Mouse (Mus musculus) layer of hippocampus, postnatal 36 days (tissue): ENCODE measurements at regions not wholly inside any gene's neighbourhood (a gene's known extent, or its start where the extent isn't known, plus 50 kb on each side); places are given as distances from the start of the nearest gene placed in this dataset.
A peak's percentile ranks its signal among the peaks of the same experiment; 100 is the strongest.

Experiments
- DNase-seq, 2 experiments: peaks; one replicate each; pipeline ENCODE4 v3.0.0; 2022

DNA sequence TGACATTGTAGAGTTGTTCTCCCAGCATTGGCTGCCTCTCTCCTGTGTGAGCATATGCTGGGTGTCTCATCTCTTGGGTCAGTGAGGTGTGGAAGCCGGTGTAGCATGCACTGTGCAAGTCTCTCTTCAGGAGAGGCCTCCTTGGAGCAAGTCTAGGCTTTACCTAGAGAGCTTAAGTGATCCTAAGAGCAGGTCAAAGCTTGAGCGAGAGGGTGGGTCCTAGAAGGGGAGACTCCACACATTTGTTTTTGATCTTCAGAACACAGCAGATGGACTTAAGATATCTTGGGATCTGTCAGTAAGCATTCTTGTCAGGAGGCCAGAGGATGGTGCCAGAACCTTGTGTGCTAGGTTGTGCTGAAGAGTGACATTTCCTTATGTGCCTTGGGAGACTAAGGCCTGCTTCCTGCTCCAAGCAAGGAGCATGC is 136.4 kb downstream of the Tmx1 start:
- DNase-seq: peak in 1 of 2 experiments; percentile 17

DNA sequence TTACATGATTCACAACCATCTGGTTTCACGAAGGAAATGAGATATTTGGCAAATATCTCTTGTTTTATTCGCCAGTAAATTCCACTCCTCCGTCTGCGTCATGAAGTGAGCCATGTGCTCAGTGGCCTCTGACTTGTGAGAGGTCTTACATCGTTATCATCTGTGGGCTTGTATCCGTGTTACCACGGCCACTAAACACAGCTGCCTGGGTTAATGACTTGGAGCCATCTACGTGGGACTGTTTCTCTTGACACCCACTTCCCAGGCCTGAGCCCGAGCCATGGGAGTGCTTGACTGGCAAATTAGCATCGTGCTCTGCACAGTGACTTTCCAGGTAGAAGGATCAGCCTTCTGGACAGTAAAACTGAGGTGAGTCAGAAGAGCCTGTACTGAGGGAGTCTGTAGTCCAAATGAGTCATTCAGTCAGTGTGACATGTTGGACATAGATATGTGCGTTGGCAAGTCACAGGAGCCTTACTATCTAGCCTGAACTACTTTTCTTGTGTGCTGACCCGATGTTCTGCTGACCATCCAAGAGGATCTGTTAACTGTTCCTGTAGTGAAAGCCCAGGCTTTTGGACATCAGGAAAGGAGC is 137.7 kb downstream of the Tmx1 start:
- peak in 1 of 2 experiments; percentile 7 for DNase-seq

DNA sequence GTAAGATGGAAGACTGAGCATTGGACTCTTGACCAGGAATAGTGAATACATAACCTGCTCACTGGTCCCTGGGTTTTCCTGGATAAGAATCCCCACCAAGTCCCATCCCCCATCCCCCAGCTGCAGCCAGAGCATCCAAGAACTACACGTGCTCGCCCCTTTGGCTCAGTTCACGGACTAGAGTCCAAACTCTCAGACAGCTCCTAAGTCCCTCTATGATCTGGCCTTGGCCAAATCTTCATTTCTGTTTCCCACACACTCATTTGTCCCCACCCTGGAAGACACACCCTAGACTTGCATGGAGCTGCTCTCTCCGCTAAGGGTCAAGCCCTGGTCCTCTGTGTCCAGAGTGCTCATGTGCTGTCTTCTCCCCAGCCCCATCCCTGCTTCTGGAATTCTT is 139.9 kb downstream of the Tmx1 start:
- no peak for DNase-seq

DNA sequence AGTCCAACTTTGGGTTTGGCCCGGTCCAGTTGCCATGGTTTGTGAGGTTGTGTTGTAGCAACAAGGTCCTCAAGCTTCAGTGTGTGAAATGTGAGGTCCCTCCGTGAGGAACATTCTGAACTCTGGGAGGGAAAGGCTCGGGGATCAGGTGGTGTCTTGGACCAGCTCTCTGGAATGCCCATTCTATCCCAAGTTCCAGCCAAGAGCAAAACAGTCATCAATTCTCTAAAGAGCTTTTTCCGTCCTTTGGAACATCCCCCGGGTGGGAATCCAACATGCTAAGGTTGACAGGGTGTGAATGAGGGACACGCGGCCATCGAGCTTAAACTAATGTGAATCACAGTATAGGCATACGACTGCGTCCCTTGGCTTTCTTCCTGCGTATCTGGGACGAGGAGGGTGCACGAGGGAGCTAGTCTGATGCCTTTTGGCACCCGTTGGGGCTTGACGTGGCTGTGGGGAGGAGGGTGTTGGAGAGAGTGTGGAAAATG is 145.4 kb downstream of the Tmx1 start:
- no peak for DNase-seq

DNA sequence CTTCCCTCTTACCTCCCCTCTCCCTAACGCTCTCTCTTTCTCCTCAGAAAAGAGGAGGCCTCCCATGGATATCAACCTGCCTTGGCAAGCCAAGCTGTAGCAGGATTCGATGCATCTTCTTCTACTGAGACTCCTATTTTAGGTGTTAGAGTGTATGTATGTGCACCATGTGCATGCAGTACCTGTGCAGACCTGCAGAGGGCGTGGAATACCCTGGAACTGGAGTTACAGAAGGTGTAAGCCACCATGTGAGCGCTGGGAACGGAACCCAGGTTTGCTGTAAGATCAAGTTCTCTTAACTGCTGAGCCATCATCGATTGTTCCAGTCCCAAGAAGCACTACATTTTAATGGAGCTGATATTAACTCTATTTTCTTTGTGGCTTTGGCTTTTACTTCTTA is 146.8 kb downstream of the Tmx1 start:
- DNase-seq: no peak

DNA sequence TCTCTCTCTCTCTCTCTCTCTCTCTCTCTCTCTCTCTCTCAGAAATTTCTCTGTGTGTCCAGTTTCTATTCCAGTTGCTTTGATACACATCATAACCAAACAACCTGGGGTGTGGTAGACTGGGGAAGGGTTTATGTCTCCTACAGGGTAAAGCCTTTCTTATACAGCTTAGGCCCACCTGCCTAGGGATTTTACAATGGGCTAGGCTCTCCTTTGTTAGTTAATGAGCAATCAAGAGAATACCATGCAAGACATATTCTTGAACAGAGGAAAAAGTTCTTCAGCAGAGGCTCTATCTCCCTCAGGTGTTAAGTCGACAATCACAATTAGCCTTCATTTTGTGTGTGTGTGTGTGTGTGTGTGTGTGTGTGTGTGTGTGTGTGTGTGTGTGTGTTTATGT is 151.0 kb downstream of the Tmx1 start:
- no peak for DNase-seq

DNA sequence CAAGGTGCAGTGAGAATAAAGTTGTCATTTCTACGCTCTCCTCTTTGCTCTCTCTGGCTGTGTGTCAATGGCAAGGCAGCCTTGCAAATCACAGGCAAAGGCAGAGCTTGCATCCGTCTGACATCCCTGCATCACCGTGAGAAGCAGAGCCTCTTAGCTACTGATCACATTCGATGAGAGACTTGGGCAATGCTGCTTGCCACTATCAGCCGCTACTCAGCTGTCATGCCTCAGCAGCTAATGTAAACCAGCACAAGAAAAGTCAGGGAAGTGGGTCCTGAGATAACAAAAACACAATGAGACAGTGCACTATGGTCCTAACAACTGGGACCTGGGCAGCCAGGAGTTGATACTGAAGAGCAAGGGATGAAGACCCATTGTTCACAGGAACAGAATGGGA is 155.8 kb downstream of the Tmx1 start:
- no peak for DNase-seq

DNA sequence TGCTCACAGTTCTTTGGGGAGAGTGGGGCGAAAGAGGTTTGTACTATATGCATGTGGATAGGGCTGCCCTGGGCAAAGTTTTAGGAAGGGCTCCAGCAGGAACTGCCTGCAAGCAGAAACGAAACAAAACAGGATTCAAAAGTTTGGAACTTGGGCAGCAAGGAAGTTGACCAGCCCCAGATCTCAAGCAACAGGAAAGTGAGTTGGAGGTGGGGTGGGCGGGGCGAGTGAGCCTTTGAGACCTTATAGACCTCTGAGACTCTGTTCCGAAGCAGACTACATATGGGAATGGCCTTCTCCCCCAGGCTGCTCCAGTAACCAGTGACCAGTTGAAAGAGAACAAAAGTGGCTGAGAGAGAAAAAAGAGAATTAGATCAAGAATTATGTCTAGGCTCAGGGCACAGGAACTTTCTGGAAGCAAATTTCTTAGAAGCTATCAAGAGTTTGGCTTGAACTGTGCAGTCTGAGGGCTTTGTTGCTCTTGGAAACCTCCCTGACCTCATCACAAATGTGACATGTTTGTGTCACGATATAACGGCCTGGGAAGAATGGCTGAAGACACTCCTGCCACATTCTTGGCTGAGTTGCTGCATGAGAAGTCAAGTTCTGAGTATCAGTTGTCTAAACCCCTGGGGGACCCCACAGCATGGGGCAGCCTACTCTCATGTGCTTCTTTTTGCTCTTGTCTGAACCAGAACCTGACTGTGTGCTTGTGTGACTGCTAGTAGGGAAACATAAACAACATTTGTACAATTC is 156.4 kb downstream of the Tmx1 start:
- DNase-seq: no peak

DNA sequence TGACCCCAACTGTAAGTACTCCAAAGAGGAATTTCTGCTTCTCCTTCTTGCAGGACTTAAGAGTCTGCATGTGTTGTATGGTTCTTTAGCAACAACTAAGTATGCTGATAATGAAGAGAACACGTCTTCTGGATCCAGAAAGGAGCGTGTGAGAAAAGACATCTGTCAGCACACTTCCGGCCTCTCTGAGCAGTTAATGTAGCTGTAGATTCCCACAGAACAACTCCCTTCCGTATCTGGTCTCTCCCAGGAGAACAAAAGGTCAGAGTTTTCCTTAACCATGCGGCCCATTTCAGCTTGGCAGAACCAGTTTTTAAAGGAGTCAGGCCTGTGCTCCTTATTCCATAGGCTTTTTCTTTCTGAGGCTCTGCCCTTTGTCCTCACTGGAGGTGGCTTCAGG is 159.0 kb downstream of the Tmx1 start:
- no peak for DNase-seq

DNA sequence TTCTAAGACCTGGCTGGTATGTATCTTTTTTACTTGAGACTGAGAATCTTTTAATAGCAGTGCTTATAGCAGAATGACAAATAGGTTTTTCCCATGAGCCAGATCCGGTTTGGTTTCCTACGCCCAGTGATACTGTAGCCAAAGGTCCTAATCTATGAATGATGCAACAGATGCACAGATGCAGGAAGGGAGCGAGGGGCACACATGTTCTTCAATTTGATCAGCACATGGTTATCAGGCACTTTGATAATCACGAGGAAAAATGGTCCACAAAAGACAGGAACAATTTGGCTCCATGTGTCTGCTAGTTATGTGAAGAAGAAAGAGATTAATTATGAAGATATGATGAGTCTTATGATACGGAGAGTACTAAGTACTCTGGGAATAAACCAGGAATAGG is 160.3 kb downstream of the Tmx1 start:
- no peak for DNase-seq

DNA sequence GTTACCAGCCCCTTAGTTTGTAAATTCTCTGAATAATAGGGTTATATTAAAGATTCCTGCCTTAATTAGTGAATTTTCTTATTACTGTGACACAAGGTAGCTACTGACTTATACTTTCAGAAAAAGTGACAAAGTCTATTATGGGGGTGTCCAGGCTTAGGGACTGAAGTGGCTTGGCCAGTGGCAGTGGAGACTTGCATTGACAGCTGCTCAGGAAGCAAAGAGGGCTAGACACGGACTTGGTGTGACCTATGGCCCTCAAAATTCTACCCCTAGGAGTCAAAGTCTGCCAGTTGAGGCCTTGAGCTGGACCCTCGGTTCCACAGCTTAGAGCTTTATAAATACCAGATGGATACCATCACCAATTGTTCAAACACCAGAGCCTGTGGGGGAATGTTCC is 161.2 kb downstream of the Tmx1 start:
- no peak for DNase-seq

DNA sequence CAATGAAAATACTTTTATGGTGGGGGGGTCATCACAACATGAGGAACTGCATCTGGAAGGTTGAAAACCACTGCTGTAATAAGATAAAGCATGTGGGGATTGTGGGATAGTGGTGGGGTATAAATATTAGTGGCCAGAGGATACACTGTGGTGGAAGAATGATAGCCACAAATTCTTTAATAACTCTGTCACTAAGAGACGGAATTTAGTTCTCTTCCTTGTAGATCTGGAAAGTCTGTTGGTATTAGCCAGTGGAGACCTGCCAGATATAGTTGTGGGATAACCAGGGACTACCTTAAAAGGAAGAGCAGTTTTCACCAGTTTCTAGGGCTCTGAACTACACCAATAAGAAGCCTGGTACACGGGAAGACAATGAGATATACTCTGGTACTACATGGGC is 161.8 kb downstream of the Tmx1 start:
- DNase-seq: no peak

DNA sequence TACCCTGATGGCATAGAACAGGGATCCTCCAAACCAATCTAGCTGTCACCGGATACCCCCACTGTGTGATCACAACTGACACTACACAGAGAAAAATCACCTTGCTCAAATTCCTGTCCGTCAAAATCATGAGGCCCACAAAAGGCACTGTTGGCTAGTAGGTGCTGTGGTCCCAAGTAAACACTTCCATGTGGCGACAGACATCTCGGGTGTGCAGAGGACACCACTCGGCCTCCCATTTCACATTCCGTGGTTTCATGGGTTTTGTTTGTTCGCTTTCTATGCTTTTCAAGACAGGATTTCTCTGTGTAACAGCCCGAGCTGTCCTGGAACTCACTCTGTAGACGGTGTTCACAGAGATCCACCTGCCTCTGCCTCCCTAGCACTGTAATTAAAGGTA is 162.2 kb downstream of the Tmx1 start:
- DNase-seq: no peak

DNA sequence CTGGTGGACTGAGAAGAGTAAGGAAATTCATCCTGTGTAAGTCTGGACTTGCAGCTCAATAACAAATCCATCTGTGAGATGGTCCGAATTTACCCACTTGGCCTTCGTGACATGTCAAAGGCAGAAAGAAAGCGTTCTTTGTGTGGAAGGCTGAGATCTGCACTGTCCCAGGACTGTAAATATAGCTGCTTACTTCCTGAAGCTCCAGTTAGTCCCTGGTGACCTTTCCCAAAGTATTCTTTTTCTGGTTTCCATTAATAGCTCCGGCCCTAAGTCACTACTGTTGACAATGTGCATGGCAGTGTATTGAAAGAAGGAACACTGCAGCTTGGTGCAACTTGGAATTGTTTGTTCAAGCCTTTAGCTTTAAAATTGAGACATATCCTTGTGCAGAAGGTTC is 163.2 kb downstream of the Tmx1 start:
- no peak for DNase-seq

DNA sequence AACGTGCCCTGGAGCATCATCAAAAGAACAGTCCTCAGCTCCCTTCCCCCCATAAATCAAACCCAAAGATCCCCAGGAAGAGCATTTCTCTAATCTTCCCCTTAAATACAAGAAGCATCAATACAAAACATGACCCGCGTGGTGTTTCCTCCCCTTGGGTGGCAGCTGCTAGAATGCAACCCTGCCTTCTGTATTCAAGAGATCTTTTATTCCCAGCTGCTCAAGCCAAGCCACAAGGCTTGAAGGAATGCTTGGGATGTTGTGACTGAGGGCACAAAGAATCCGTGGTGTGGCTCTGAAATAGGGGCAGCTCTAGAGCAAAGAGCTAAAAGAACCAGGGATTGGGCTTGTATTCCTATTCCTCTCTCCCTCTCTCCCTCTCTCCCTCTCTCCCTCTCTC is 163.6 kb downstream of the Tmx1 start:
- DNase-seq: no peak

DNA sequence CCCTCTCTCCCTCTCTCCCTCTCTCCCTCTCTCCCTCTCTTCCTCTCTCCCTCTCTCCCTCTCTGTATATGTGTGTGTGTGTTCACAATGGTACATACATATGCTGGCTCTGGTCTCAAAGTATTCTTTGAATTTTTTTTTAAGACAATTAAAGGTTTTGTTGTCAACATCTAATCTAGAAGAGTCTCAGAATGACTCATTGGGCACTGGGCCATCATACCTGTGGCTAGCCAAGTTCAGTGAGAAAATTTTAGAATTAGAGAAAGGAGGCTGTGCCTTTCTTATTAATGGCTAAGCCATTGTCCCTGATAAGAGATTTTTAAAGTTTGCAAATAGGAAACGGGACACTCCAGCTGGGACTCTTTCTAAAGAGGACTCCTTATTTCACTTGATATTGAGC is 164.1 kb downstream of the Tmx1 start:
- DNase-seq: no peak

DNA sequence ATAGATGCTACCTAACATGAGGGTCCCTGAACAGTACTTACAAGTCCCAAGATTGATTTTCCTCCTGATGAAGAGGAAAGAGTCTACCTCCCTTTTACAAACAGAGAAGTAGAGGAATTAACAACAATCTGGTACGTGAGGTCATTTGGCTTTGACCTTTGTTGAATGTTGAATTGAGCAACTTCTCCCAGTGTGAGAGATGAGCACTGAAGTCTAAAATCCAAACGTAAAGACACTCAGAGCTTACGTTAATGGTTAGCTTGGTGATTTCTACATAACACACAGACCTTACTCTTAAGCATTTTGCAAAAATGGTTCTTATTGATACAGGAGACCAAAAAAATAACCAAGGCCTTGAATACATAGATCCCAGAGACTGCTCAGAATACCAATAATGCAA is 165.1 kb downstream of the Tmx1 start:
- no peak for DNase-seq

DNA sequence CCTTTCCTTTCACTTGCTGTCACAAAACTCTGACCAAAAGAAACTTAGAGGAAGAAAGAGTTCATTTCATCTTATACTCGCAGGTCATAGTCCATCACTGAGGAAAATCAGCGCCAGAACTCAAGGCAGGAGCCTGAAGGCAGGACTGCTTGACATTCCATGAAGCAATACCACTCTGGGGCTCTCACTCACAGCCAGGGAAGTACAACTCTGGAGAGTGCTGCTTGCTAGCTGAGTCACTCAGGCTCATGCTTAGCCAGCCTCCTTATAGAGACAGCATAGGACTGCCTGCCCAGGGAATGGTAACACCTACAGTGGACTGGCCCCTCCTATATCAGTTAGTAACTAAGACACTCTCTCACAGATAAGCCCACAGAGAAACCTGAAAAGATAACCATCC is 166.5 kb downstream of the Tmx1 start:
- DNase-seq: no peak

DNA sequence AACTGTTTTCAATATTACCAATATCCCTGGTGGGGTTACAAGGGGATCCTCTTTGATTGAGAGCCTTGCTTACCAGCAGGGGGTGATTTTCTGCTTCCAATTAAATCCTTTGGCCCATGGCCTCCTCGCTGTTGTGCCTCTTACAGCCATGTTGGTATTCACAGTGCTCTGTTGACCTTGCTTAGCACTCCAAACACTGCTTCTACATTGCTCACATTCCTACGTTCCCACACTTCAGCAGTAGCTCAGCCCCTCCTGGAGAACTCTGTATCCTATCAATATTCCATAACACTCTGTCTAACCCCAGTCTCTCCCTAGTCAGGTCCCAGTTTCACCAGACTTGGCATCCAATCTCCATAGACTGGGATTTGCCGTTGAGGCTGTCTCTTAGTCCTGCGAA is 169.1 kb downstream of the Tmx1 start:
- no peak for DNase-seq

DNA sequence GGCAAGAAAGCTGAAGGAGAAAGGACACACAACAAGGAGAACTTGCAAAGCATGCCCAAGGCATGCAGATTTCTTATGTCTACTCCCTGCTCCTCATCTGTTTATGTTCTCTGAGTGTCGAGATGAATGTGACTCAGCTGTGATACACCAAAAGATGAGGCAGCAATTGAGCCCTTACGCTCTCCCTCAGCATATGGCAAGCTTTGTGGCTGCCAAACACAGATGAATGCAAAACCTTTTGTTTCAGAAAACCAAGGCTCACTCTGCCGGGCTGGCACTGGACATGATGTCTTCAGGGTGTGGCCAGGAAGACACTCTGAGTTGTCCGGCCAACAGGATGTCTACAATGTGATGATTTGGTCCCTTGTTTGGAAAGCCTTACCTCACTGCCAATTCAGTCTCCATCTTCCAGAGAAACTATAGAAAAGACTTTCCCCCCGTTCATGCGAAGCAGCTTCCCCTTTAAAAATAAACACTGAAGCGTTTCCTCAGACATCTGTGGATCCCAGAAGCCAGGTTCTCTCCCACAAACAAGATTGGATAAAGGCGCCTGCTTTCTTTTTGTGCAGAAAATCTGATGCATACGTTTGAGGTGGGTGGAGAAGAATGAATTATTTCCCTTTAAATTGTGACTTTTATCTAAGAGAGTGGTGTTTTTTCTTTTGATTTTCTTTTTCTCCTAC is 171.5 kb downstream of the Tmx1 start:
- DNase-seq: peak; percentile 44 to 45

DNA sequence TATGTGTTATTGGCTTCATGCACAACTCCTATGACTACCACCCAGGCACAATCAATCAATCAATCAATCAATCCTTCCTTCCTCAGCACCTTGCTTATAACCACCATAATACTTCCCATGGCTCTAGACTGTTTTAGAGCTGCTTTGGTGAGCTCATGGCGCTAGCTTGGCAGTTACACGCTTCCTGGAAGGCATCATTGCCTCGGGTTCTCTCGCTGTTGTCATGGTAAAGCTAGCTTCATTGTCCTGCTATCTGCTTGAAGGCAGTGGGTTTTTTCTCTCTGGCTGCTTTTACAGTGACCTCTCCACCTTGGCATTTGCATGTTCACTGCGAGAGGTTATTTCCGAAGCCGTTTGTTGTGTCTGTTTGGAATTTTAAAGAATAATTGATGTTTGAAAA is 174.7 kb downstream of the Tmx1 start:
- no peak for DNase-seq

DNA sequence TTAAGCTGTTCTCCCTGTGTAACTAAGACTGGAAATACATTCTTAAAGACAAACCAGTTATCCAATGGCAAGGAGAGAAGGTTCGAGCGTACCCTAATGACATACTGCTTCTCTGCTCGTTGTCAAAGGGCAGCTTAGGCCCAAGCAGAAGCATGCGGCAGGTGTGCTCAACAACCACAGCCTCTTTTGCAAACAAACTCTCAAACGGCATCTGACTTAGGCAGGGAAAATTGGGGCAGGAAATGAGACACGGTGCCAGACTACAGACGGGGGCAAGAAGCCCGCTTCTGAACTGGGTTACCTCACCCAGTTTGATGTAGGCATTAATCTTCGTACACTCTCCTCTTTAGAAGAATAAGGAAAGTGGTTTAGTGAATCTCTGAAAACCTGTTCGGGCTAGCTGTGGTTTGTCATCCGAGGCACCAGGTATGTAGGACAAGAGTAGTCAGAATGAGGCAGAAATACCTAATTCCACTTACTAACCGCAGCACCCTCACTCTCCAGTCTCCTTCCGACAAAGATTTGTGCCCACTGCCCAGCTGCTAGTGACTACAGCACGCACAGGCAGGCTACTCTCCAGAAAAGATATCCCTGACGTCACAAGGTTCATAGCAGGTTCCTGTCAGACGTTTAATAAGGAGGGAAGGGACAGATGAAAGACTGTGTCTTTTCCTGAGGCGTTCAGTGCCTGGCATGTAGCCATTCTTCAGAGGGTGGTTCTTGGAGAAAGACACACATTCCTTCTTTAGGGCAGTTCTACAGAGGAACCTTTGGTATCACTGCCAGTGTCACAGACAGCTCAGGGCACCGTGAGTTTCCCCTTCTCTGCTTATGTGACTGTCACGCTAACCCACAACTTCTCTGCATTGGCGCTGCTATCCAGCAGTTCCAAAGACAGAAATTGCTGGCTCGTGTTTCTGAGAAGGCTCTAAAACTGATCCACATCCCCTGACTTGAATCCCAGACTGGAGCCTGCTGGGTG is 175.8 kb downstream of the Tmx1 start:
- no peak for DNase-seq

DNA sequence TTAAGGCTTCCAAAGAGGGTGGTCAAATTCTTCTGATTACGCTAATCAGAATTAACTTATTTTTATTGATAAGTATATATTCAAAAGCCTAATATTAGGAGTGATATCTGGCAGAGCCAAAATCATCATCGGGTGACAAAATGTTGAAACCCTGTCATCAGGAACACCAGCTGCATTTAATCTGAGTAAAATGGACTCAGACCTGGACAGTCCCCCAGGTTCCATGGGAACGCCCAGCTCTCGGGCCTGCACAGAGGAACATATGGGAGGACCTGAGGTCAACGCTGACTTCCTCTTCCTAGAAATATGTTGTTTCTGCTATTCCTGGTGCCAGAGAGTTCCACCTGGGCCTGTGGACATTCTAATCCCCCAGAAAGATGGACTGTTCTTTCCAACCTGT is 176.5 kb downstream of the Tmx1 start:
- DNase-seq: no peak
